Mouse (Mus musculus) T-cell, adult 2 months (primary cell): ENCODE data around the gene Gm45213.

Experiments used
- DNase-seq: peaks from one replicate; pipeline ENCODE4 v3.0.0; 2022; ENCODE audit warnings: low spot score

The Gm45213 gene

GRCm38 (mm10) chr7:66106581-66107056 lies 63.2 kb downstream of the Gm45213 start:
- no peak for DNase-seq

GRCm38 (mm10) chr7:66107206-66107605 lies 63.8 kb downstream of the Gm45213 start:
- DNase-seq, result no peak

DNA sequence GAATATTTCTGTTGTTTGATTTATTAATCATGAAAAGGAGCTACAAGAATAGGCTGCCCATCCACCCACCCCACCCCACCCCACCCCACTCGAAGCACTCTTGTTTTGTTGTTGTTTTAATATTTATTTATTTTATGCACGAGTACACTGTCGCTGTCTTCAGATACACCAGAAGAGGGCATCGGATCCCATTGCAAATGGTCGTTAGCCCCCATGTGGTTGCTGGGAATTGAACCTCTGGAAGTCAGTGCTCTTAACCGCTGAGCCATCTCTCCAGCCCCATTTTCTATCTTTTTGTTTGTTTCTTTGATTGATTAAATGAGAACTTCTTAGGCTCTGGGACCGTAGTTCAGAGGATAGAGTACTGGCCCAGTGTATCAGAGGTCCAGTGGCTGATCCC lies 64.5 kb downstream of the Gm45213 start:
- DNase-seq, result peak; percentile 21

- peak; percentile 86 for DNase-seq
Measured at GRCm38 (mm10) chr7:66108961-66109854, 65.8 kb downstream of the Gm45213 start, which contains the start of gene Chsy1. Gene Chsy1 (plus strand): TSS chr7:66109515.

DNA sequence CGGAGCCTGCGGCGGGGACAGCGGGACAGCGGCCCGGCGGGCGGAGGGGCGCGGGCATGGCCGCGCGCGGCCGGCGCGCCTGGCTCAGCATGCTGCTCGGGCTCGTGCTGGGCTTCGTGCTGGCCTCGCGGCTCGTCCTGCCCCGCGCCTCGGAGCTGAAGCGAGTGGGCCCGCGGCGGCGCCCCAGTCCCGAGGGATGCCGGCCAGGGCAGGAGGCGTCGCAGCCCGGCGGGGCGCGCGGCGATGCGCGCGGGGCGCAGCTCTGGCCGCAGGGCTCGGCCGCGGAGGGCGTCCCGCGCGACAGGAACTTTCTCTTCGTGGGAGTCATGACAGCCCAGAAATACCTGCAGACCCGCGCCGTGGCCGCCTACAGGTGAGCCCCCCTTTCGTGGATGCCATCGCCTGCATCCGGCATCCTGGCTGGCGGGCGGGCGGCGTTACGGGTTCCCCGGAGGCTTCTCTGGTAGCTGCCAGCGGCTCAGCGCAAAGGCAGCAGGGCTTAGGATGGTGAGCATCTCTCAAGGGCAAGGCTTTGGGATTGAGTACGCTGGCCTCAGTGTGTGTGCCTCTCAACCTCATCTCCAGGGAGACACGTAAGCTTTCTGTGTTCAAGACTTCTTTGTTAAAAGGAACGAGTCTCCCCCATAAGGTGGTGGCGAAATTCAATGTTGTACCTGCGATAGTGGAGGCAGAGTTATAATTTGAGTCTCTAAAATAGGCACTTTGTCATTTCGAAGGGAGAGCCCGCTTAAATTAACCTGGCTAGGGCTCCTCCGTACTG lies 66.6 kb downstream of the Gm45213 start:
- peak; percentile 44 for DNase-seq

- no peak for DNase-seq
Measured at GRCm38 (mm10) chr7:66110636-66111112, 67.3 kb downstream of the Gm45213 start.

- DNase-seq, result no peak
Measured at GRCm38 (mm10) chr7:66111211-66111610, 67.8 kb downstream of the Gm45213 start.
